Mouse (Mus musculus): ENCODE results near the gene Gm20425.

Gene Gm20425
- long read RNA-seq, experiment 1, result 0 reads
- long read RNA-seq, experiment 2, partial matches to known transcripts, result 0 of 1 reads
- long read RNA-seq, experiment 2, other reads (novel, unspliced or antisense), result 1 of 1 reads

DNA sequence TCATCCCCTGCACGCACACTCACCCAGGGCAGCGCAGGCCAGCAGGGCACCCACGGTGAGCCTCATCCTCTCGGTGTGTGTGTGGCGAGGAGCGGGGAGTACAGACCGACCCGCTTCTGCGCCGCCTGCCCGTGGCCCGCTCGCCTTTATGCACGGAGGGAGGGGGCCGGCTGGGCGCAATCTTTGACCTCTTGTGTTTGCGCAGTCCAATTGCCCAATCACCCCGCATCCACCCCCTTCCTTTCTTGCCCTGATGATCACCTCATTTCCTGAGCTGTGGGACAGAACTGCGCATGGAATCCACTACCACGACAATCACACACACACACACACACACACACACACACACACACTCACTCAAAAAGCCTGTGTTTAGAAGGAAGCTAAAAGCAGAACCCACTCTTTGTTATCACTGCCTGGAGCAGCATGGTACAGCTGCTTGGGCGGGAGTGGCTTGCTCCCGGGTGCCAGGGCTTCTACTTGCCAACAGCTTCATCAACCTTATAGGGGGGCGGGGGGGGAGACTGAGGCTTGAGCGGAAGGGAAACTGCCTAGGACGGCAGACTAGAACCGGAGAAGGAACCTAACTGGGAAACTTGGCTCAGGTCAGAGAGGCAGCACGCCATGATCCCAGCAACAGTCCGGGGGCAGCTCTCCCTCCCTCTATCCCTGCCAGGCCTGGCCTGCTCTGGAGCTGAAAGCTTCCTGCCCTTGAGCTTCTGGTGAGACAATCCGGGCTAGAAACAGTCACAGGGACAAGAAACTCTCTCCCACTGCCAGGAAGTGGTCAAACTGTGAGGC, at the start of gene Gm20425, which contains the start of gene Trf:
Gene Gm20425, minus strand, starts transcription at position 157 of the 801 bp plus-strand sequence.
Gene Trf, minus strand, starts transcription at position 294 of the 801 bp plus-strand sequence.
- intact Hi-C loops (cut with DNase I), result no loop called here

DNA sequence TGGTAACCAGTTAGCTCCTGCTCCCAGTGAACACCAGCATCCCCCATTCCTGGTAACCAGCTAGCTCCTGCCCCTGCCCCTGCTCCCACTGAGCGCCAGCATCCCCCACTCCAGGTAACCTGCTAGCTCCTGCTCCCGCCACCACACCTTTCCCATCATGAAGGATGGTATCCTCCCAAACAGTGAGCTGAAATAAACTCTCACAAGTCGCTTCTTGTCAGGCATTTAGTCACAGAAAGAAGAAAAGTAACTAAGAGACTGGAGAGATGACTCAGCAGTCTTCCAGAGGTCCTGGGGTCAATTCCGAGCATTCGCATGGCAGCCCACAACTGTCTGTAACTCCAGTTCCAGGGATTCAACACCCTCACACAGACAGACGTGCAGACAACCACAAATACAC, 46.8 kb upstream of the Gm20425 start:
- intact Hi-C loops (cut with DNase I), result no loop called here

DNA sequence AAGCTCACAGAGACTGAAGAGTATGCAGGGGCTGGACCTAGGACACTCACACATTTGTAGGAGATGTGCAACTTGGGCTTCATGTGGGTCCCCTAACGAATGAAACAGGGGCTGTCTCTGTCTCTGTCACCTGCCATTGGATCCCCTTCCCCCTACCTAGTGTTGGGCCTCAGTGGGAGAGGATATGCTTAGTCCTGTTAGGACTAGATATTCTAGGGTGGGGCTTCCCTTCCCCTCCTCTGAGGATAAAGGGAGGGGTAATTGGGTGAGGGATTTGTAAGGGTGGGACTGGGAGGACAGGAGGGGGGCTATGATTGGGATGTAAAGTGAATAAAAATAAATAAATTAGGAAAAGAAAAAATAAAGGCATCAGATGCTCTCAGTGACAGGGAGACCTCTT, 45.6 kb upstream of the Gm20425 start:
- intact Hi-C loops (cut with DNase I), result no loop called here

DNA sequence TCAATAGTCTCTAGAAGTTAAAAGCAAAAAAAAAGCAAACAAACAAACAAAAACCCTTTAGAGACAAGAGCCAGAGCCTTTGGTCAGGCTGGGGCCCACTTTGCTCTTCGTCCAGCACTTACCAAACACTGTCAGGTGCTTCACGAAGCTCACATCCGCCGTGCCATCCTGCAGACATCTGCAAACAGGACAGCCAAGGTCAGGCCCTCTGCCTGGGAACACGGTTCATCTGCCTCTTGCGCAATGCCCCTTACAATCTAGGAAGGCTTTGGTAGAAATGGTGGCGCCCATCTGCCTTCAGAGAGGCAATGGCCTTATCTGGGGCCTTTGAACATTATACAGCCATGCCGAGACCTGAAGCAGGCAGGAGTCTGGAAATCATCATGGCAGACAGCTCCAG, 44.7 kb upstream of the Gm20425 start:
- intact Hi-C loops (cut with DNase I), result no loop called here

DNA sequence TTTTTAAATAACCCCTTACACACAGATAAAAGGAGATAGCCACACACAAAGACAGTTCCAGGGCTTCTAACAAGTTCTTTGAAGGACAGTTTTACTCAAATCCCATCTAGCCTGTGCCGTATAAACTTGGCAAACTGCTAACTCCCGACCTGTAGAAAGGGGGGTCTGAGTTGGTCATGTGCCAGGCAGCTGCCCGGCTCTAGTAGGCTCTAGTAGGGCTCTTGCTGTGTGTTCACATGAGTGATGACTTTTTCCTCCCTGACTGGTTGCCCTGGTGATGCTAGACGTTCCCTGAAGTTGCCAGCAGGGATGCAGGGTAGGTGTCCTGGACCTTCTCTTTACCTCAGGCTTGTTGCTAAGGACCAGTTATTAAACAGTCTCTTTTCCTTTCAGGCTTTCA, 41.0 kb upstream of the Gm20425 start:
- intact Hi-C loops (cut with DNase I), result no loop called here

DNA sequence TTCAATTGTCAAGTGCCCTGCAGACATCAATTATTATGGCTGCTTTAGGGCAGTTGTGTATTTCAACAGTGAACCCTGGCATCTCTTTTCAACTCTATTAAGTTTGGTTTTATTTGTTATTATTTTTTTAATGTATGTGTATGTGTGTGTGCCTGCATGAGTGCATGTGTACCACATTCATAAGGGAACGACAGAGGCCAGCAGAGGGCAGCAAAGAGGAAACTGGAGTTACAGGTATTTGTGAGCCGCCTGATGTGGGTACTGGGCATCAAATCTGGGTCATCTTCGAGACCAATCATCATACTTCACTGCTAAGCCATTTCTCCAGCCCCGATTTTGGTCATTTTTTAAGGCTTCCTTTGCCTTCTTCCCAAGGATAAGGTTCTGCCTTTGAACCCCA, 35.7 kb upstream of the Gm20425 start:
- intact Hi-C loops (cut with DNase I), result no loop called here

DNA sequence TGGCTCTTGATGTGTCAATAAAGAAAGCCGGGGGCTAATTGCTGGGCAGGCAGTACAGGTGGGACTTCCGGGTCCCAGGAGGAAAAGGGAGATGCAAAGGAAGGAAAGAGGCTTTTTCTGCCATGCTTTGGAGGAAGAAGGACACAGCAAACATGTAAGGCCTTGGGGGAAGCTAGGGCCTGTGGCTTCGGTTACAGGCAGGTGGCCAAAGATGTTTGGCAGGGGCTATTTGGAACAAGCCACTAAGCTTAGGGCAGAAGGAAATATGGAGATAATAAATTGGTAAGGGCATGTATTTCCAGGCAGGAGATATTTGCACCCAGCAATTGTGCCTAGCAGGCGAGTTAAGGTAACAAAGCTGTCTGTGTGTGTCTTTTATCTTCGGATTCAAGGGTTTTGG, 22.8 kb upstream of the Gm20425 start:
- intact Hi-C loops (cut with DNase I), result no loop called here

DNA sequence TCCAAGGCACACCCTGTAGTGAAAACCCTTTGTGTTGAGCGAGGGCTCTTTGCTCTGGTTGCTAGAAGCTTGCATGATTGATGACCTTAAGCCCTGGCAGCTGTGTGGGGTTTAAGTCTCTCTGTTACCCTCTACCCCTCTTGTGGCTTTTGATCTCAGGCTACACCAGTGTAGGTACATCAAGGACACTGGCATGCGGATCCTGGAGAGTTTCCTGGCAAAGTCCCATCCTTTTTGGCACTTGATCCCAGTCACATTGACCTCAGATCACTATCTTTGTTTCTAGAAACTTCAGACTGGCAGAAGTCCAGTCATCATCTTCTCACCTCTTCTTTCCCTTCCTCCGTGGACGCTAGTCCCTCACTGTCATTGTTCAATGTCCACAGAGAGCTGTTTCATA, 18.5 kb upstream of the Gm20425 start:
- intact Hi-C loops (cut with DNase I), result no loop called here

DNA sequence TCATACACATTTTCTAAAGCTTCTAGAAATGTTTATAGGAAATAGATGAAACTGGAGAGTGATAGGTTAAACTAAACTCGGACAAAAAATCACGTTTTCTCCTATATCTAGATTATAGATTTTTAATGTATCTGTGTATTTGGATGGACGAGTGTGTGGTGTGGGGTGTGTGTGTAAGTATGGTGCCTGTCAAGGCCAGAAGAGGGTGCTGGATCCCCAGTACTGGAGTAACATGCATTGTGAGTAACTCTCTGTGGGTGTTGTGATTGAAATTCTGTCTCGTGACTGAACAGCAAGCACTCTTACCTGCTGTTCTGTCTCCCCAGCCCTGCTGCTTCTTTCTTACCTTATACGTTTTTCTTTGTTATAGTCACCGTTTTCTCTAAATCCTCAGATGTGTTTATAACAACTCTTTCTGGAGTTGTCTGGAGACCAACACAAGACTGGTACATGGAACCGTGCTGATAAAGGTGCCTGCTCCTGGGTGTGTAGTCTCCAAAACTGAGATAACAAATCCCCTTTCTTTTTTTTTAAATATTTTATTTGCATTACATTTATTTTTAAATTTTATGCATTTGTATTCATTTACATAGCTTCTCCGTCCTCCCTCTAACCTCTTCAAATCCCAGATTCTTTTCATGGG, 16.5 kb upstream of the Gm20425 start:
- intact Hi-C loops (cut with DNase I), result no loop called here

DNA sequence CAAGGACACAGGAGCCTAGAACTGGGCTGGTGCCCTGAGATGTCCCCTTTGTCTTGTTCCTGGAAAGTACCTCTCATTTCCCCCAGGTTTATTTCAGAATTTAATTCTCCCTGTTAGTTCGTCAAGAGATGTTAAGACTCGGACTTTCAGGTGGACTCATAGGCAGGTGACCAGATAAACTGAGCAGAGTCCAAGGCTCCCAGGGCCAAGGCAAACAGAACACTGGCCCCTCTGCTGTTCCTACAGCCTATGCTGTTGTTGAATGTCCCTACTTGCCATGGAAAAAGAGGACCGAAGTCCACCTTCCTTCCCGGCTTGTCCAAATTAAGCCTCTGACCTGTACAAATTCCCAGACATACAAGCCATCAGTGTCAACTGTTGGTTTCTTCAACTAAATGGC, 13.5 kb upstream of the Gm20425 start:
- intact Hi-C loops (cut with DNase I), result no loop called here

DNA sequence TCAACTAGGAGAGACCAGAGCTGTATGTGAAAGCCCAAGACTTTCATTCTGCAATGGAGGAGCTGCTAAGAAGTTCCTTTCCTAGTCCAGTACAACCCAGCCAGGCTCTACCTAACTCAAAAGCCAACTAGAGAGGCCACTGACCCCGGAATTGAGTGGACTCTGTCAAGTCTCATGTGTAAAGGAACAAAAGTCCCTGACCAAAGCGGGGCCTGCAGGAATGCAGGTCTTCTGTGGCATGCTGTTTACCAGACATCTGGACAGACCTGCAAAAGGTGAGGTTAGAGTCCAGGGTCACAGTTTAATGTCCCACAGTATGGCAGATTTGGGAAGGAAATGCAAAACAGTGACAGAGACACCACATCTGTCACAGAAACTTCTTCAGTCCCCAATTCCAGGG, 11.1 kb upstream of the Gm20425 start:
- intact Hi-C loops (cut with DNase I), result no loop called here

DNA sequence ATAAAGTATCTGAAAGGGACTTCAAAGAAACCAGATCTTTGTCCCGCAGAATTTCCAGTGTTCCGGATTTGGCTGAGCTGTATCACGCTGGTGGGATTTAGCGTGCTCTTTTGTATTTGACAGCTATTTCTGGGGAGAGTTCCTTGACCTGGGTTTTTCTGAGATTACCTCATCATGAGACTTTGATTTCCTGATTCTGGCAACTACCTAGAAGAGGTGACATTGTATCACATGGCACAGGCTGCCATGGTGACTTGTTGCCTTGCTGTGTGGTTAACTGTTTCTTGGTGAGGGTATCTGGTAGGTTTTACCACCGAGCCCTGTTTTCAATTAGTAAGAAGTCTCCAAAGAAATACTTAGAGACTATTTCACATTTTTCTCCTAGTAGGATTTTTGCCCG, 9.4 kb upstream of the Gm20425 start:
- intact Hi-C loops (cut with DNase I), result no loop called here

DNA sequence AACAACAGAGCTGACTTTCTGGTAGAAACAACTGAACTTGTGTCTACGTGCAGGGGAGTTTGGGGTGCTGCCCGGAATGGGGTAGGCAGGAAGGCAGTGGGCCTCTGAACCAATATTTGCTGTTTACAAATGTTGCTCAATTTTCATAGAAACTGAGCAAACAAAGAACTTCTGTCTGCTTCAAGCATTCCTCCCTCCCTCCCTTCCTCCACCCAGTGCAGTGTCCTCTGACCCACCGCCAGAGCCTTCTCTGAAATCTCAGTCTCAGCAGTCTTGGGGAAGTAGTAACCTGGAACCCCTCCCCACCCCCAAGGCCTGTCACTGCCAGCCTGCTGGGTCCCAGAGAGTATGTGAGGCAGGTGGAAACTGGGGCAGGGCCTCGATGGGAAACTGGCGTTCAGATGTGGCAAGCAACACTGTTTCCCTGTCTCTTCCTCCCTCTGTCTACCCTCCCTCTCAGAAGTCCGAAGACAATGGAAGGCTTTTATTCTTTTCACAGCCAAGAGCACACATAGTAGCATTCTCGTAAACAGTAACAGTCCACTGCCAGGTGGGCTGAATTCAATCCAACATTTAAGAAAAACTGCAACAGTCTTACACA, 4.6 kb upstream of the Gm20425 start:
- intact Hi-C loops (cut with DNase I), result no loop called here

DNA sequence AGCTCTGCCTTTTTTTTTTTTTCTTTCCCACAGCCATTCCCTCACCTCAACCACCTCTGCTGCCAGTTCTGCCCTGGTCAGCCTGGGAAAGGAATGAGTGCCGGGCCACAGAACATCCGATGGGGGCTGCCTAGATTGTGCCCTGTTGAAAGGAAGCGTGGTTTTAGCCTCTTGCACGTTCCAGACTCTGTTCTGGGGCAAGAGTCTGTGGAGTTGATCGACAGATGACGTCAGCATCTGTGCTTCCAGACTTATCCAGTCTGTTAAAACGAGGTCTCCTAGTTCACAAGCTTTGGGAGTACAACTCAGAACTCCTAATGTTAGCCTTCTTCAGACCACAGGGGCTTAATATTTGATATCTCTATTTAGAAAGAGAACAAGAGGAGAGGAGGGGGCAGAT, 4.0 kb upstream of the Gm20425 start:
- intact Hi-C loops (cut with DNase I), result no loop called here

DNA sequence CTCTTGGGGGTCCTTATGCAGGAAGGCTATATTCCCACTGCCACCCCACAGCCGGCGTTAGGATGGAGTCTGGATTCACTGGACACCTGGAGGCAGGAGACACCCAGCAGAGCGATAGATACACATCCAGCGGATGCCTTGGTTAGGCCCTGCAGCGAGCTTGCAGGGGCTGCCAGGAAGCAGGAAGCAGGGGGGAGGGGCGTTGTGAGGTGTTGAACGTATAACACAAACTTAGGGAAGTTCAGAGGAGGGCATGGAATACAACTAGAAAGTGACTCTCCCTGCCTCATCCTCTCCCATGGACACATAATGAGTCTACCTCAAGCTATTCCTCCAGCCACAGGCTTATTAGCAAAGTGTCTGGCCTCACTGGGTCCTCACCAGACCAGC, 2.9 kb upstream of the Gm20425 start:
- intact Hi-C loops (cut with DNase I), result no loop called here

DNA sequence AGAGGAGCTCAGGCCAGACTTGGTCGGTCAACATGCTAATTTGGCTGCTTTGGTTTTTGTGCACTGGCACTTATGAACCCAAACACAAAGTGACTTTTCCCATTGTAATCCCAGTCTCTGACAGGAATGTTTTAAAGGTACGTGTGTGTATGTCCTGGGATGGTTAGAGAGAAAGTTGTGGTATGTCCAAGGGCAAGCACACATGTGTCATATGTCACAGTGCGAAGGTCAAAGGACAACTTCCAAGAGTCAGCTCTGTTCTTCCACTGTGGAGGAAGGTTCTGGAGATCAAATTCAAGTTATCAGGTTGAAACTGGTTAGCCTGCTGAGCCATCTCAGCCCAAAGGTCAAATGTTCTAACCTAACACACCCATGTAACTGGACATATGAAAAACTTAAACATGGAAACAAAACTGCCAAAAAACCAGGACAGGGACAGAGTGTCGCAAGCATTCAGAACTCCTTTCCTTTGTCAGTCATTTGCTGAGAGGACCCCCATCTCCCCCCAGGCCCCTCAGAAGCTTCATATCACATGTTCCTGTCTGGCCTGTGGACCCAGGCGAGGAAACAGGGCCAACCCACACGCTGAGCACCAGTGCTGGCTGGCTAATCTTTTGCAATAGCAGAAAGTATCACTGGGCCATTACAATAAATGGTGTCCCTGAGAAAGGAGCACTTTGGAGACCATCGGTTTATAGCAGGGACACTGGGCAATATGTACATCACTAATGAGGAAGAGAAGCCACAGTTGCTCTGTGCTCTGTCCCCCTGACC, 2.3 kb upstream of the Gm20425 start:
- intact Hi-C loops (cut with DNase I), result no loop called here

DNA sequence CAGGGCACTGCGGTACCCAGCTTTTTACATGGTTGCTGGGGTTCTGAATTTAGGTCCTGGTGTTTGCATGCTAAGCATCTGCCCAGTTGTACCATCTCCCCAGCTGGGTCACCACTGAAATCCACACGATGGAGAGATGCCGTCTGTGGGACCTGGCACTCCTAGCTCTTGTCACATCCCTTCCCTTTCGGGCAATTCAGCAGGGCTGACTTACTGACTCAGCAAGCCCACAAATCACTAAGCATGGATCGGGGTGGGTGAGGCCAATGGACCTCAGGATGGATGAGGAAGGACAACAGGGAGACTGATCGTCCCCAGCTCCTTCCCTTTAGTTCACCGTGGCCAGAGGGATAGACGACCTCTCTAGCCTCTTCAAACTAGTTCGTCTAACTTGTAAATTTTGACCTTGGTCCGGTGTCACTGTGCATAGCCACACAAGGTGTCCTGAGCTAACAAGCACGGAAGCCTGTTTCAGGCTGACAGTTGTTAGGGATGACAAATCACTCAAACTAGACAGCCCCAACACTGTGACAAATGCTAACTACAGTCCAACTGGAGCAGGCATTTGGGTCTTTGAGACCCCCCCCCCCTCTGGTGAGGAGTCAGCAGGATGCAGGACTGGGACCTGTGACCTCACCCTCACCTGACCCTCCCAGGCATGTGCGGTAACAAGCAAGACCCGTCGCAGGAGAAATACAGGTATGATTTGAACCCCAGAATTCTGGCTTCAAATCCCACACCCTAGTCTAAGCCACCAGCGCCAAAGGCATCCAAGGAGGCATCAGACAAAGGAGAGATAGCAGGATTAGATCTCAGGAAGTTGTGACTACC, 855 bp downstream of the Gm20425 start:
- intact Hi-C loops (cut with DNase I), result no loop called here

DNA sequence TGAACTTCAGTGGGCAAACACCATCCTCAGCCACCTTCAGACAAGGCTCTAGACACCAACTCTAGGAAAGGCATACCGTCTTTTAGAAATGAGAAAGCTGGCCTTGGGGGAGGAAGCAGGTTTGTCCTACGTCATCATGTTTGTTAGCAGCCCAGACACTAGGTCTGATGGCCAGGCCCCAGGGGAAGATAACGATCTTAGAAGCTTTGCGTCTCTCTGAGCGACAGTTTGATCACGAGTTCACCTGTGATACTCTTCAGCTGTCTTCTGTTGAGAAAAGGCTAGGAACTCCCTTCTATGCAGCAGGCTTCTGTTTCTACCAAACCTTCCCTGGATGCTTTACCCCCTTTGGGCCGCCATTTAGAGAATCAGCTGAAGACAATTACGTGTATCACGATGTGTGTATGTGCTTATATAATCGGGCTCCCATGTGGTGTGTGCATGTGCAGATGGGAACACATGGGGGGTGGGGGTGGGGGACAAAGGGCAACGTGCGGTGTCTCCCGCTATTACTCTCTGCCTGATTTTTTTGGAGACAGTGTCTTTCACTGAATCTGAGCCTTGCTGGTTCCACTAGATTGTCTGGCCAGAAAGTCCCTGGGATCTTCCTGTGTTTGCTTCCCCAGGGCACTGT, 1.6 kb downstream of the Gm20425 start:
- intact Hi-C loops (cut with DNase I), result no loop called here

DNA sequence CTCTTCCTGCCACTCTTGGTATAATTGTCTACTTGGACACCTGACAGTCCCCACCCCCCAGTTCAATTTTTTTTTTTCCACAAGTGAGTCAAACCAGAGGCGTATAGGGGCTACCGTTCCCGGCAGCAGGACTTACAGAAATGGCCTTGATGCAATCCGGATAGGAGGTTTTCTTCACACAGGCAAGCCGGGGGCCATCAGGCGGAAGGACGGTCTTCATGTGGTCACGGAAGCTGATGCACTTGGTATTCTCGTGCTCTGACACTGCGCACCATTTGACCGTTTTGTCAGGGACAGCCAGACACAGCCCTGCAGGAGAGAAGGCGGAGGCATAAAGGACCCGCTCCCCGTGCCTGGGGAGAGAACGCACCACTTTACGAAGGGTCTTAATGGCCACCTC, 2.3 kb downstream of the Gm20425 start:
- intact Hi-C loops (cut with DNase I), result no loop called here

DNA sequence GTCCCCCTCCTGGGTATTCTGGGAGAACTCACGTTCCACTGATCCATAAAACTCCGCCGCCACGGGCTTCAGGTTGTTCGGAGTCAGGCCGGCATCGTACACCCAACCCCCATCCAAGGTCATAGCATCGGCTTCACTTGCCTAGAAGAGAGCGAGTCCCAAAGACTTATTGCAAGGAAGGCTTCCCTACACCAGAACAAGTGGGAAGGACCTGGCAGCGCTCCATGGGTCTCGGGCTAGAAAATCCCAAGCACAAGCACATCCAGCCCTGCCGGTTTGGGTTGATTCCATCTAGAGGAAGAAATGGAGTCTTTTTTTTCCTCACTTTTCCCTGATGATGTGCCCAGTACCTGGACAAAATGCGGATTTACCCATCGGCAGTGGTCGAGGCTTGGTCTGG, 3.3 kb downstream of the Gm20425 start:
- intact Hi-C loops (cut with DNase I), result no loop called here
